Mouse (Mus musculus) ZHBTc4 (cell line): ENCODE measurements around the gene Neurl2.

Source experiments
- DNase-seq: peaks from one replicate; pipeline ENCODE4 v3.0.0-alpha.2; 2011; ENCODE audit warnings: low read depth, low spot score

The Neurl2 gene

GRCm38 (mm10) chr2:164786388-164786885, 46.8 kb downstream of the Neurl2 start:
- no peak for DNase-seq

- peak; percentile 83 for DNase-seq
These were observed 47.5 kb downstream of the Neurl2 start, which contains the start of gene Snx21 for GRCm38 (mm10) chr2:164785481-164786387. TSS of gene Snx21 (plus strand) at chr2:164785823.

GRCm38 (mm10) chr2:164784869-164785420, 48.3 kb downstream of the Neurl2 start:
- DNase-seq = no peak

DNA sequence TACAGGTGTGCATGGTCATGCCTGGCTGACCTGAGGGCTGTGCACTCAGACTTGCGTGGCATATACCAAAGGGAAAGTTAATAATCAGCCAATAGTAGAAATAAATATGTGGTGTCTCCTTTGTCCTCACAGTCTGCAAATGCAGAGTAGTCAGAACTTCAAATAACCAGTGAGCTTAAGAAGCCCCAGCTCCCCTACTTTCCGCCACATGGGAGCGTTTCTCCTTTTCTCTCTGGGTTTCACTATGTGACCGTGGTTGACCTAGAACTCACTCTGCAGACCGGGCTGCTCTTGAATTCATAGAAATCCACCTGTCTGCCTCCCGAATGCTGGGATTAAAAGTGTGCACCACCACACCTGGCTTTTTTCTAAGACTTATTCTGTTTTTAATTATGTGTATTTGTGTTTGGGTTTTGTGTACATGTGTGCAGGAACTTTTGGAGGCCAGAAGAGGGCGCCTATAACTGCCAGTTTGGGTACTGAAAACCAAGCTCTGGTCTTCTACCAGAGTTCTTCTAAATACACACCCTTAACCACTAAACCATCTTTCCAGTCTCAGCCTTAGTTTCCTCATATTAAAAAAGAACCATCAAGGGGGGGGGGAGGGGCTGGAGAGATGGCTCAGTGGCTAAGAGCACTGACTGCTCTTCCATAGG, 49.2 kb downstream of the Neurl2 start:
- peak; percentile 80 for DNase-seq

DNA sequence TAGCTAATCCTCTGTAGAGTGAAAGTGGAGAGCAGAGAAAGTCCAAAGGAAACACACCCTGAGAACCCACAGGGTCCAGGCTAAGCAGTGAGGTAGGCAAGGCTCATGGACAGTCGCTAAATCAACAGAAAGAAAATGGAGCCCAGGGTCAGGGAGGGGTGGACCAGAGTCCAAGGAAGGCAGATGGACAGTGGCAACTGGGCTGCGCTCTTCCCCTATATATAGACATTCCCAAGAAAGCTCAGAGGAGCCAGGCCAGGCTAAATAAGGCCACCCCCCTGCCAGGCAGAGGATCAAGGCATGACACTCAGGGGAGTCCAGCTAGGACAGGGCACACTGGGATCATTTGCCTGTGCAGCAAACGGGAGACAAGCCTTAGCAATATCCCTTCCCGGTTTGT, 51.4 kb downstream of the Neurl2 start:
- no peak for DNase-seq
